12 mouse cellular contexts compared by ENCODE assay signal in the genomic region with DNA sequence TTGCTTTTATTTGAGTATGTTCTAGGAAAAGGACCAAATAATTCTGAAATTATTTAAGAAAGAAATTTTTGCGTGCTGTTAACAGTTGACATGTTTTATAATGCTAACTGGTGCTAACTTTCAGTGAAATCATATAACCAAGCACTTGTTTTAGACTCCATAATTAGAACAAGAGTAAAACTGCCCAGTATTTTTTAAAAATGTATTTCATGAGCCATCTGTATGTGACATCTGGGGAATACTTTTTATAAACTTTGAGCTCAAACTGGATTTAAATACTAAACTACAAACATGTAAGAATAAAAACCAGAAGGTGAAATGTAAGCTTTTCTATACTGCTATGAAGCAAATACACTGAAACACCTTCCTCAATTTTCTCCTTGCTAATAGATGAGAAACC.
"Had no signal": no experiment of that assay in that cellular context is flagged by ENCODE, and none has a peak within 500 bp of the region (broad histone marks: within the 10 kb centered on the region; RNA-seq: fewer than 3 reads in every experiment).

No protein-coding gene starts in this region.

- DNase-seq: retina, postnatal 1 day; right cerebral cortex, adult 18-20 months; right cerebral cortex, postnatal 14 days; right cerebral cortex, postnatal 25 days; right cerebral cortex, postnatal 4 days; spleen, adult 18-20 months; thymus, adult 18-20 months; thymus, adult 2 months; thymus, postnatal 14 days; thymus, postnatal 25 days; thymus, postnatal 36 days; thymus, postnatal 4 days had no signal
